Comparison of ENCODE assay signal across 14 mouse cellular contexts in genomic region chr16:62845341-62845740, GRCm38 (mm10). TPM values are rescaled to one million over a fixed set of nuclear protein-coding genes. Genes with fewer than 3 reads are reported as not detected.
DNase-seq lines count a peak whose midpoint lies in the region; ATAC-seq and TF ChIP-seq lines count a peak whose summit lies in the region.
"Had no signal": no experiment of that assay in that cellular context is flagged by ENCODE, and none has a peak within 500 bp of the region (broad histone marks: within the 10 kb centered on the region; RNA-seq: fewer than 3 reads in every experiment).

No protein-coding gene starts in this region.

- H3K4me1 ChIP-seq in limb, embryonic 12.5 days (replicated peaks): peaks cover 11% of the 10 kb centered on the region
- H3K4me1 ChIP-seq in limb, embryonic 10.5 days: peaks cover 17% of the 10 kb centered on the region; the same call in 1 of the 2 replicates
- H3K4me1 ChIP-seq in embryonic facial prominence, embryonic 15.5 days: peaks cover 17% of the 10 kb centered on the region
- H3K4me1 ChIP-seq in thymus, adult 2 months (replicated peaks; ENCODE audit: control insufficient read depth, insufficient read depth, low read length): peaks cover 3% of the 10 kb centered on the region; the same call in 1 of the 2 replicates

- H3K9ac ChIP-seq in limb, embryonic 12.5 days (replicated peaks): no peak overlapping the region
- H3K9ac ChIP-seq in embryonic facial prominence, embryonic 15.5 days: no peak overlapping the region

- no peak overlapping the region for H3K4me3 ChIP-seq in limb, embryonic 12.5 days (replicated peaks)
- H3K4me3 ChIP-seq in limb, embryonic 10.5 days: no peak overlapping the region
- H3K4me3 ChIP-seq in embryonic facial prominence, embryonic 15.5 days (replicated peaks): peak overlapping the region; percentile 96; the same call in 1 of the 2 replicates
- peak overlapping the region; percentile 33 for H3K4me3 ChIP-seq in myocyte
- H3K4me3 ChIP-seq in thymus, adult 2 months (ENCODE audit: control insufficient read depth, insufficient read depth, low read length): no peak overlapping the region

- peak overlapping the region; percentile 89 for H3K4me2 ChIP-seq in limb, embryonic 12.5 days
- peak overlapping the region; percentile 1; the same call in 1 of the 2 replicates for H3K4me2 ChIP-seq in embryonic facial prominence, embryonic 15.5 days (replicated peaks)
- H3K4me2 ChIP-seq in myocyte (ENCODE audit: low read depth): peak overlapping the region; percentile 76

- H3K79me2 ChIP-seq in myocyte (ENCODE audit: control insufficient read depth, insufficient read depth): peaks cover 24% of the 10 kb centered on the region

- no peak for TF ChIP-seq CTCF in thymus, adult 2 months (IDR thresholded peaks at IDR 0.05; ENCODE audit: borderline replicate concordance, control insufficient read depth, extremely low read depth, insufficient read depth, low read length, poor library complexity)

- no peak for TF ChIP-seq POLR2A in myocyte (IDR thresholded peaks at IDR 0.05; ENCODE audit: insufficient read length, low read depth)
- no peak for TF ChIP-seq POLR2A in thymus, adult 2 months (IDR thresholded peaks at IDR 0.05; ENCODE audit: control insufficient read depth, extremely low read depth, insufficient read depth, low read length, poor library complexity)

- WGBS in limb, embryonic 12.5 days: 84% methylated on average over 6 of the region's 6 CpGs
- 89% methylated on average over 6 of the region's 6 CpGs for WGBS in limb, embryonic 10.5 days
- 64% methylated on average over 6 of the region's 6 CpGs for WGBS in embryonic facial prominence, embryonic 15.5 days
- WGBS in thymus, adult 2 months: 89% methylated on average over 6 of the region's 6 CpGs

- H3ac ChIP-seq in myocyte (ENCODE audit: control insufficient read depth, insufficient read length): no peak overlapping the region

- peak; percentile 21 for DNase-seq in CD4-positive, CD25-positive, alpha-beta regulatory T cell, adult 2 months (ENCODE audit: low read depth, low spot score)
- DNase-seq in limb, embryonic 10.5 days (ENCODE audit: low spot score): no peak
- no peak for DNase-seq in thymus, adult 2 months
- no peak for DNase-seq in adrenal gland, adult (ENCODE audit: inconsistent age in 2 of 2, low spot score in 1 of 2)
- DNase-seq: adrenal gland, postnatal 25 days; cerebellum, adult 9-10 months; heart, adult 2 months; kidney, adult 11 months; thymus, postnatal 14 days had no signal

- no peaks in the 10 kb centered on the region for H3K9me3 ChIP-seq in limb, embryonic 12.5 days
- no peaks in the 10 kb centered on the region for H3K9me3 ChIP-seq in limb, embryonic 10.5 days (replicated peaks)
- H3K9me3 ChIP-seq in embryonic facial prominence, embryonic 15.5 days (replicated peaks): no peaks in the 10 kb centered on the region

- no peak overlapping the region for H3K27ac ChIP-seq in limb, embryonic 12.5 days
- H3K27ac ChIP-seq in limb, embryonic 10.5 days: no peak overlapping the region
- H3K27ac ChIP-seq in embryonic facial prominence, embryonic 15.5 days (replicated peaks): no peak overlapping the region
- H3K27ac ChIP-seq in thymus, adult 2 months (ENCODE audit: control insufficient read depth, insufficient read depth, low read length): no peak overlapping the region
- H3K27ac ChIP-seq: heart, adult 2 months had no signal

- ATAC-seq in CD4-positive, CD25-positive, alpha-beta regulatory T cell, adult 4 months: no peak
- ATAC-seq in limb, embryonic 12.5 days (ENCODE audit: insufficient number of reproducible peaks, insufficient read depth, low FRiP score, low TSS enrichment, low read depth): no peak
- no peak for ATAC-seq in embryonic facial prominence, embryonic 15.5 days (ENCODE audit: insufficient number of reproducible peaks, low FRiP score, low TSS enrichment, low read depth)
- ATAC-seq: Patski had no signal

- H3K27me3 ChIP-seq in limb, embryonic 12.5 days: no peaks in the 10 kb centered on the region
- no peaks in the 10 kb centered on the region for H3K27me3 ChIP-seq in limb, embryonic 10.5 days (ENCODE audit: low read depth, poor library complexity, severe bottlenecking)
- H3K27me3 ChIP-seq in embryonic facial prominence, embryonic 15.5 days: no peaks in the 10 kb centered on the region
- H3K27me3 ChIP-seq in myocyte (ENCODE audit: control insufficient read depth, insufficient read depth, insufficient read length): no peaks in the 10 kb centered on the region
- H3K27me3 ChIP-seq in thymus, adult 2 months (ENCODE audit: control insufficient read depth, insufficient read depth, low read length): no peaks in the 10 kb centered on the region

- H3K36me3 ChIP-seq in limb, embryonic 12.5 days: no peaks in the 10 kb centered on the region
- H3K36me3 ChIP-seq in limb, embryonic 10.5 days: no peaks in the 10 kb centered on the region
- no peaks in the 10 kb centered on the region for H3K36me3 ChIP-seq in embryonic facial prominence, embryonic 15.5 days
- no peaks in the 10 kb centered on the region for H3K36me3 ChIP-seq in myocyte (ENCODE audit: control insufficient read depth, insufficient read depth)
- H3K36me3 ChIP-seq in thymus, adult 2 months (ENCODE audit: control insufficient read depth, insufficient read depth, low read length): no peaks in the 10 kb centered on the region

TF ChIP-seq in myocyte, 11 proteins besides CTCF, POLR2A, EP300 and RAD21:
- TF ChIP-seq MAX (IDR thresholded peaks at IDR 0.05; ENCODE audit: low read depth): no peak
- TF ChIP-seq TCF12 (IDR thresholded peaks at IDR 0.05; ENCODE audit: insufficient read depth, poor library complexity, severe bottlenecking): no peak
- TF ChIP-seq USF1 (IDR thresholded peaks at IDR 0.05; ENCODE audit: low read depth): no peak
- no peak for TF ChIP-seq POLR2AphosphoS2 (IDR thresholded peaks at IDR 0.05; ENCODE audit: insufficient read length, low read depth)
- TF ChIP-seq REST (IDR thresholded peaks at IDR 0.05; ENCODE audit: insufficient read depth, insufficient read length): no peak
- TF ChIP-seq MYOD1 (IDR thresholded peaks at IDR 0.05; ENCODE audit: control insufficient read depth in 1 of 3, insufficient read length in 2 of 3, low read depth in 2 of 3): no peak
- TF ChIP-seq SRF (IDR thresholded peaks at IDR 0.05; ENCODE audit: control insufficient read depth, insufficient read length, low read depth): no peak
- TF ChIP-seq TCF3 (IDR thresholded peaks at IDR 0.05; ENCODE audit: insufficient read length, low read depth): no peak
- no peak for TF ChIP-seq E2F4 (IDR thresholded peaks at IDR 0.05; ENCODE audit: insufficient read depth)
- no peak for TF ChIP-seq CEBPB (IDR thresholded peaks at IDR 0.05; ENCODE audit: insufficient read depth, poor library complexity, severe bottlenecking)
- TF ChIP-seq MYOG (IDR thresholded peaks at IDR 0.05; ENCODE audit: control insufficient read depth in 1 of 3, insufficient read depth in 1 of 3, insufficient read length in 2 of 3, low read depth in 2 of 3): no peak

RNA-seq across cellular contexts. Expression of gene Arl13b, which starts 1.5 kb away (rescaled TPM):
- 1 to 10 TPM; 7.4 to 8.6 TPM for polyA plus RNA-seq in CD4-positive, CD25-positive, alpha-beta regulatory T cell, adult 4 months (2017; shearing (Covaris generic))
- 22.5 and 25.8 TPM in 2 replicates for polyA plus RNA-seq in limb, embryonic 12.5 days (2016; fragmentation: Nextera tagmentation; extraction: Ambion mirVana)
- 16.2 and 18.1 TPM in 2 replicates for polyA plus RNA-seq in limb, embryonic 10.5 days (2016; fragmentation: Nextera tagmentation; extraction: Ambion mirVana)
- 26.7 and 30.1 TPM in 2 replicates for polyA plus RNA-seq in embryonic facial prominence, embryonic 15.5 days (2015; fragmentation: Nextera tagmentation; extraction: Ambion mirVana)
- 5.3 TPM for polyA plus RNA-seq in myocyte (2012; fragmentation: generic; extraction: Trizol)
- 3.2 and 3.4 TPM in 2 replicates for polyA plus RNA-seq in thymus, adult 2 months (2012; rRNA removed)

RNA-seq across cellular contexts. Expression of gene Pros1, which starts 8.8 kb away (rescaled TPM):
- polyA plus RNA-seq in CD4-positive, CD25-positive, alpha-beta regulatory T cell, adult 4 months (2017; shearing (Covaris generic)): 10 to 100 TPM; 14.6 to 15.2 TPM
- polyA plus RNA-seq in limb, embryonic 12.5 days (2016; fragmentation: Nextera tagmentation; extraction: Ambion mirVana): 23.8 and 24.3 TPM in 2 replicates
- 15.8 and 16.5 TPM in 2 replicates for polyA plus RNA-seq in limb, embryonic 10.5 days (2016; fragmentation: Nextera tagmentation; extraction: Ambion mirVana)
- polyA plus RNA-seq in embryonic facial prominence, embryonic 15.5 days (2015; fragmentation: Nextera tagmentation; extraction: Ambion mirVana): 58.4 and 60.0 TPM in 2 replicates
- 7.9 TPM for polyA plus RNA-seq in myocyte (2012; fragmentation: generic; extraction: Trizol)
- polyA plus RNA-seq in thymus, adult 2 months (2012; rRNA removed): 2.1 and 2.8 TPM in 2 replicates

RNA-seq across cellular contexts. Expression of gene Stx19, which starts 30.9 kb away (rescaled TPM):
- polyA plus RNA-seq in CD4-positive, CD25-positive, alpha-beta regulatory T cell, adult 4 months (2017; shearing (Covaris generic)): 1 to 10 TPM; 1.7 to 2.1 TPM
- 0.31 and 0.90 TPM in 2 replicates for polyA plus RNA-seq in limb, embryonic 12.5 days (2016; fragmentation: Nextera tagmentation; extraction: Ambion mirVana)
- polyA plus RNA-seq in limb, embryonic 10.5 days (2016; fragmentation: Nextera tagmentation; extraction: Ambion mirVana): 0.19 and 0.34 TPM in 2 replicates
- 1.9 and 2.0 TPM in 2 replicates for polyA plus RNA-seq in embryonic facial prominence, embryonic 15.5 days (2015; fragmentation: Nextera tagmentation; extraction: Ambion mirVana)
- polyA plus RNA-seq in myocyte (2012; fragmentation: generic; extraction: Trizol): not detected
- not detected in 2 replicates for polyA plus RNA-seq in thymus, adult 2 months (2012; rRNA removed)

RNA-seq across cellular contexts. Expression of gene Nsun3, which starts 58.7 kb away (rescaled TPM):
- 10 to 100 TPM; 19.2 to 31.6 TPM for polyA plus RNA-seq in CD4-positive, CD25-positive, alpha-beta regulatory T cell, adult 4 months (2017; shearing (Covaris generic))
- 6.8 and 9.4 TPM in 2 replicates for polyA plus RNA-seq in limb, embryonic 12.5 days (2016; fragmentation: Nextera tagmentation; extraction: Ambion mirVana)
- 6.3 and 7.8 TPM in 2 replicates for polyA plus RNA-seq in limb, embryonic 10.5 days (2016; fragmentation: Nextera tagmentation; extraction: Ambion mirVana)
- 8.5 and 10.9 TPM in 2 replicates for polyA plus RNA-seq in embryonic facial prominence, embryonic 15.5 days (2015; fragmentation: Nextera tagmentation; extraction: Ambion mirVana)
- 3.1 TPM for polyA plus RNA-seq in myocyte (2012; fragmentation: generic; extraction: Trizol)
- 9.8 TPM in 2 replicates for polyA plus RNA-seq in thymus, adult 2 months (2012; rRNA removed)

Comparison
In these comparisons a context has a peak if more than half of its experiments do, and no peak if none do; other contexts are left out.
1. H3K4me2 ChIP-seq: peak in every context shown above with its lines; median percentile 89 in limb, embryonic 12.5 days; 76 in myocyte; 1 in embryonic facial prominence, embryonic 15.5 days.
2. H3K4me3 ChIP-seq: peak in embryonic facial prominence, embryonic 15.5 days (single experiment) and myocyte (single experiment); none in limb, embryonic 12.5 days (single experiment), limb, embryonic 10.5 days (single experiment) and thymus, adult 2 months (single experiment).